Mouse (Mus musculus) stomach, postnatal 0 days (tissue): Measurements from ENCODE around the gene Tspo. TPM values are rescaled to one million over a fixed set of nuclear protein-coding genes. Genes with fewer than 3 reads are reported as not detected.

Experiments used
- ATAC-seq: fragments of 200-750 bp; cut with Nextera tagmentation; 2 replicates; pipeline ENCODE4 v1.8.0; 2017; ENCODE audit not compliant: low FRiP score, low TSS enrichment
- DNase-seq: peaks from one replicate; pipeline ENCODE4 v3.0.0-alpha.2; 2016; ENCODE audit warnings: low spot score
- H3K27ac ChIP-seq: fragments of 300-500 bp; sonication (generic); replicated peaks from 2 replicates; pipeline ENCODE4 v1.5.1; 2014; ENCODE audit warnings: mild to moderate bottlenecking, control low read depth
- H3K27me3 ChIP-seq: fragments of 300-500 bp; sonication (generic); 2 replicates; pipeline ENCODE4 v1.6.1; 2014; ENCODE audit warnings: low read length; ENCODE audit not compliant: control insufficient read depth, insufficient read depth
- H3K36me3 ChIP-seq: fragments of 300-500 bp; sonication (generic); 2 replicates; pipeline ENCODE4 v1.6.1; 2014; ENCODE audit warnings: low read length, mixed read lengths; ENCODE audit not compliant: control insufficient read depth, insufficient read depth
- H3K4me1 ChIP-seq: fragments of 300-500 bp; sonication (generic); replicated peaks from 2 replicates; pipeline ENCODE4 v1.6.1; 2014; ENCODE audit warnings: antibody characterized with exemption; ENCODE audit not compliant: control insufficient read depth, insufficient read depth
- H3K4me2 ChIP-seq: fragments of 300-500 bp; sonication (generic); replicated peaks from 2 replicates; pipeline ENCODE4 v1.6.1; 2014; ENCODE audit warnings: low read depth, mild to moderate bottlenecking, control low read depth, moderate library complexity
- H3K4me3 ChIP-seq: fragments of 300-500 bp; sonication (generic); 2 replicates; pipeline ENCODE4 v1.5.1; 2014; ENCODE audit warnings: low read depth, low read length, control low read depth
- H3K9ac ChIP-seq: fragments of 300-500 bp; sonication (generic); 2 replicates; pipeline ENCODE4 v1.6.1; 2014; ENCODE audit warnings: mild to moderate bottlenecking, low read length, control low read depth, mixed read lengths
- H3K9me3 ChIP-seq: fragments of 300-500 bp; sonication (generic); 2 replicates; pipeline ENCODE4 v1.6.1; 2016; ENCODE audit warnings: low read length; ENCODE audit not compliant: control insufficient read depth
- CTCF ChIP-seq: IDR thresholded peaks from 2 replicates; pipeline ENCODE4 v1.5.1; 2016; ENCODE audit warnings: antibody characterized with exemption, low read depth, mild to moderate bottlenecking, moderate library complexity
- EP300 ChIP-seq: optimal IDR thresholded peaks from 2 replicates; pipeline ENCODE3; 2016; ENCODE audit warnings: antibody characterized with exemption
- WGBS: fragments of 180-500 bp; shearing (Covaris S2); extraction: QIAGEN DNeasy Blood & Tissue Kit; methylation state at CpG from one replicate; pipeline ENCODE4 v1.1.7; 2014; 5-methylcytosine and 5-hydroxymethylcytosine counted together
- polyA plus RNA-seq: library from polyadenylated mRNA; unstranded; fragments of >200 nt; fragmentation: Nextera tagmentation; extraction: Ambion mirVana; gene quantifications from 2 replicates; pipeline ENCODE4 v1.2.1, GENCODE M21; 2015

The Tspo gene
- polyA plus RNA-seq, 1 experiment from 2014 or later = 284 TPM

DNA sequence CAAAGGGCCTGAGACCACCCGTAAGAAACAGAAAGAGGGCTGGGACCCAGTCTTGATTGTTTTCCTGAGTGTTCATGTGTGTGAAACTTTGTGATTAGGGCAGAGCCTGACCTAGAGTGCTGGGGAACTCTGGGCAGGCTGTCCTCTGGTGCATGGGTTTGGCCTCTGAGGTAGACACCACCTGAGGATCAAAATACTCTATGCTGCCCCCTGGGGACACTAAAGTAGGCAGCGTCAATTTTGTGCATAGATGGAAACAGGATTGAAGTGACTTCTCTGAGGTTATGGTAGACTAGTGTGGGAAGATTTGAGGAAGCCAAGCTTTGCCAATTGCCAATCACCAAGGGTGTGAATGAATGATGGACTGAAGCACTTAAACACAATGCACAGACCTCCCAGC, 7.2 kb downstream of the Tspo start:
- H3K9me3 ChIP-seq = no peaks in the 10 kb centered on the region
- H3K36me3 ChIP-seq = 0 out of 2 replicates have a peak, but pooled peaks cover 4% of the 10 kb centered on the region
- ATAC-seq (no peak), DNase-seq (no peak)
- H3K27ac ChIP-seq = no peak overlapping the region
- peak; percentile 60 for TF ChIP-seq CTCF
- TF ChIP-seq EP300 = no peak
- no peak overlapping the region for H3K4me3 ChIP-seq
- H3K9ac ChIP-seq = no peak overlapping the region
- no peaks in the 10 kb centered on the region for H3K4me1 ChIP-seq
- no peak overlapping the region for H3K4me2 ChIP-seq
- H3K27me3 ChIP-seq = no peaks in the 10 kb centered on the region
- 70% methylated on average over 2 of the region's 2 CpGs for WGBS

GRCm38 (mm10) chr15:83571636-83572035, 8.2 kb downstream of the Tspo start:
- Histone ChIP-seq H3K27me3 (no peaks in the 10 kb centered on the region), H3K9me3 (no peaks in the 10 kb centered on the region), H3K27ac (no peak overlapping the region), H3K4me3 (no peak overlapping the region), H3K4me1 (no peaks in the 10 kb centered on the region), H3K36me3 (peaks cover 6% of the 10 kb centered on the region; the same call in 1 of the 2 replicates), H3K4me2 (no peak overlapping the region), H3K9ac (no peak overlapping the region)
- ATAC-seq (no peak), DNase-seq (no peak)
- no peak for TF ChIP-seq EP300
- TF ChIP-seq CTCF = no peak
- 78% methylated on average over 5 of the region's 5 CpGs for WGBS

GRCm38 (mm10) chr15:83572132-83572531, 8.7 kb downstream of the Tspo start:
- no peak overlapping the region for H3K4me3 ChIP-seq
- H3K27me3 ChIP-seq = no peaks in the 10 kb centered on the region
- no peaks in the 10 kb centered on the region for H3K9me3 ChIP-seq
- H3K4me1 ChIP-seq = no peaks in the 10 kb centered on the region
- no peak for TF ChIP-seq CTCF
- TF ChIP-seq EP300 = no peak
- H3K9ac ChIP-seq = no peak overlapping the region
- peaks cover 6% of the 10 kb centered on the region; the same call in 1 of the 2 replicates for H3K36me3 ChIP-seq
- H3K4me2 ChIP-seq = no peak overlapping the region
- WGBS = 78% methylated on average over 4 of the region's 4 CpGs
- DNase-seq = no peak
- no peak overlapping the region for H3K27ac ChIP-seq
- no peak for ATAC-seq

GRCm38 (mm10) chr15:83573606-83574005, 10.2 kb downstream of the Tspo start:
- H3K4me2 ChIP-seq = no peak overlapping the region
- TF ChIP-seq EP300 = no peak
- no peak for TF ChIP-seq CTCF
- H3K27me3 ChIP-seq = no peaks in the 10 kb centered on the region
- 92% methylated on average over 12 of the region's 12 CpGs for WGBS
- no peaks in the 10 kb centered on the region for H3K9me3 ChIP-seq
- ATAC-seq (no peak), DNase-seq (no peak)
- H3K4me1 ChIP-seq = no peaks in the 10 kb centered on the region
- H3K4me3 ChIP-seq = no peak overlapping the region
- H3K9ac ChIP-seq = no peak overlapping the region
- no peak overlapping the region for H3K27ac ChIP-seq
- H3K36me3 ChIP-seq = peaks cover 14% of the 10 kb centered on the region

DNA sequence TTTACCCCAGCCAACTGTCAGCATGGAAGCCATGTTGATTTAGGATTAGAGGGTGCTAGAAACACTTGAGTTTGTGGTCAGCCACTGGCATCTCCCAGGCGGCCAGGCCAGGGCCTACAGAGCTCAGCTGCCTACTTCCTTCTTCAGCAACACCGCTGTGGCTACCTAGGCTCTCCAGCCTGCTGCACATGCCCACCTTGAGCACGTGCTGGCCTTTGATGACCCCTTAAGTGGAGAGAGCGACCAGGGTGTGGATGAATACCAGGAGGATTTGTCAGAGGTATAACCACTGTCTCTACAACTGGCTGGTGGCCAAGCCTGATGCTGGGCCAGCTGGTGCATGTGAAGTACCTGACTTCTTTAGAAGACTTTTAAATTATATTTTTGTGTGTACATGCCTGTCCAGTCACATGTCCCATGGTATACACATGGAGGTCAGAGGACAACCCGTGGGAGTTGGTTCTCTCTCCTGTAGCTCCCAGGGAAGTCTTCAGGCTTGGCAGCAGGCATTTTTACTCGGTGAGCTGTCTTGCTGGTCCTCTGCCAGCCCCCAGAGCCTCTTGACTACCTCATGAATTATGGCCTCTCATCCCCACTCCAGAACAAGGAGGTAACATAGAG, 11.4 kb downstream of the Tspo start:
- Histone ChIP-seq H3K9me3 (no peaks in the 10 kb centered on the region), H3K36me3 (peaks cover 22% of the 10 kb centered on the region), H3K27ac (peak overlapping the region; percentile 30; the same call in 1 of the 2 replicates), H3K9ac (no peak overlapping the region), H3K27me3 (no peaks in the 10 kb centered on the region), H3K4me2 (no peak overlapping the region), H3K4me1 (no peaks in the 10 kb centered on the region), H3K4me3 (no peak overlapping the region)
- ATAC-seq (no peak; the same call in 1 of the 2 replicates), DNase-seq (no peak)
- WGBS = 57% methylated on average over 6 of the region's 6 CpGs
- no peak for TF ChIP-seq CTCF
- no peak for TF ChIP-seq EP300

GRCm38 (mm10) chr15:83575543-83575942, 12.2 kb downstream of the Tspo start:
- peaks cover 26% of the 10 kb centered on the region for H3K36me3 ChIP-seq
- 83% methylated on average over 8 of the region's 8 CpGs for WGBS

More at GRCm38 (mm10) chr15:83575543-83575942, 12.2 kb downstream of the Tspo start:
- H3K4me3 ChIP-seq = no peak overlapping the region
- no peak overlapping the region for H3K9ac ChIP-seq
- DNase-seq = no peak
- H3K27ac ChIP-seq = no peak overlapping the region; the same call in 1 of the 2 replicates
- TF ChIP-seq EP300 (no peak), CTCF (no peak)
- no peaks in the 10 kb centered on the region for H3K9me3 ChIP-seq
- no peak for ATAC-seq
- no peaks in the 10 kb centered on the region for H3K27me3 ChIP-seq
- H3K4me1 ChIP-seq = no peaks in the 10 kb centered on the region
- H3K4me2 ChIP-seq = no peak overlapping the region
